Comparison of ENCODE assay signal across 8 mouse cellular contexts in the genomic region with DNA sequence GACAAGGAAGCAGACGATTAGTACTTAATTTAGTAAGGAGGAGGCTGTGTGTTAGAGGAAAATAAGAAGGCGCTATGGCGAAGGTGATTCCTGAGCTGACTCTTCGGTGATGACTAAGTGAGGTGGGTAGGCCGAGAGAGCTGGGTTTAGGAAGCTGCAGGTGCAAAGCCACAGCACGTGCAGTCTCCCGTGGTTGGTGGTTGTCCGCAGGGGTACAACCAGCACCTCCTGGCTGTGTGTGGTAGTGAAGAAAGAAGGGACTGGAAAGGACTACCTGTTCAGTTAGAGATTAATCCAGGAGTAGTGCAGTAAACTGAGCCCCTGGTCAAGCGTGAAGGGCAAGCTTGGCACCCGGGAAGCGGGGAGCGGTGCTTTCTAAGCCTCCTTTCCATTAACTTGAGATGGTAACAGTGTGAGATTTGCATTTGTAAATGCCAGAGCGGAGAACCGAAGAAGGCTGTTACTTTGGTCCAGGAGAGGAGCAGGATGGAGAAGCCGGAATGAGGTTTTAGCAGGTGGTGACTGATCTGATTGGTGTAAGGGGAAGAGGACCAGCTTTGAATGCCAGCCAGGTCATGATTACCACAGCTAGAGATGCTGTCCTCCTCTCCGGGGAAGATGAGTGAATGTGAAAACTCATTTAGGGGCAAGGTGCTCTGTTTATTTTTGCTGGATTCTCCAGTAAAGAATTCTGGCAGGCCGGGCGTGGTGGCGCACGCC. TPM values are rescaled to one million over a fixed set of nuclear protein-coding genes. Genes with fewer than 3 reads are reported as not detected.
DNase-seq lines count a peak whose midpoint lies in the region; ATAC-seq lines count a peak whose summit lies in the region.

No protein-coding gene starts in this region.

- peak overlapping the region; percentile 57 for H3K4me3 ChIP-seq in forebrain, embryonic 12.5 days (replicated peaks)
- peak overlapping the region; percentile 74 for H3K4me3 ChIP-seq in kidney, embryonic 16.5 days (ENCODE audit: low read length)
- peak overlapping the region; percentile 79 for H3K4me3 ChIP-seq in midbrain, embryonic 10.5 days

- WGBS in forebrain, embryonic 12.5 days = 23% methylated on average over 20 of the region's 20 CpGs
- 20% methylated on average over 20 of the region's 20 CpGs for WGBS in kidney, embryonic 16.5 days
- WGBS in midbrain, embryonic 10.5 days = 21% methylated on average over 20 of the region's 20 CpGs

- no peak for ATAC-seq in forebrain, embryonic 12.5 days (ENCODE audit: low FRiP score)
- peak; percentile 17; the same call in 1 of the 2 replicates for ATAC-seq in kidney, embryonic 16.5 days (ENCODE audit: low FRiP score, low TSS enrichment)
- no peak for ATAC-seq in megakaryocyte-erythroid progenitor cell, adult 5-6 weeks (replicated peaks; ENCODE audit: low FRiP score, low TSS enrichment, poor library complexity, severe bottlenecking)

- H3K27me3 ChIP-seq in forebrain, embryonic 12.5 days = peaks cover 47% of the 10 kb centered on the region
- no peaks in the 10 kb centered on the region for H3K27me3 ChIP-seq in kidney, embryonic 16.5 days (ENCODE audit: insufficient read depth, low read length)
- peaks cover 66% of the 10 kb centered on the region for H3K27me3 ChIP-seq in midbrain, embryonic 10.5 days (ENCODE audit: low read depth, poor library complexity, severe bottlenecking)

- no peaks in the 10 kb centered on the region for H3K9me3 ChIP-seq in forebrain, embryonic 12.5 days
- H3K9me3 ChIP-seq in kidney, embryonic 16.5 days (ENCODE audit: low read length) = no peaks in the 10 kb centered on the region
- no peaks in the 10 kb centered on the region for H3K9me3 ChIP-seq in midbrain, embryonic 10.5 days (replicated peaks)

- H3K27ac ChIP-seq in forebrain, embryonic 12.5 days = no peak overlapping the region
- peak overlapping the region; percentile 98 for H3K27ac ChIP-seq in kidney, embryonic 16.5 days (ENCODE audit: low read length)
- H3K27ac ChIP-seq in midbrain, embryonic 10.5 days (replicated peaks) = peak overlapping the region; percentile 88

- H3K4me1 ChIP-seq in forebrain, embryonic 12.5 days = peaks cover 50% of the 10 kb centered on the region
- H3K4me1 ChIP-seq in kidney, embryonic 16.5 days (ENCODE audit: insufficient read depth, low read length) = peaks cover 63% of the 10 kb centered on the region
- peaks cover 71% of the 10 kb centered on the region for H3K4me1 ChIP-seq in midbrain, embryonic 10.5 days

- DNase-seq in adrenal gland, adult (ENCODE audit: inconsistent age in 2 of 2, low spot score in 1 of 2) = peak; percentile 48 to 58
- DNase-seq in adrenal gland, postnatal 14 days = no peak
- DNase-seq in CD4-positive, CD25-positive, alpha-beta regulatory T cell, adult 2 months (ENCODE audit: low read depth, low spot score) = peak; percentile 58
- DNase-seq in midbrain, embryonic 10.5 days (ENCODE audit: low spot score) = no peak
- peak; percentile 82 for DNase-seq in thymus, postnatal 14 days

- H3K36me3 ChIP-seq in forebrain, embryonic 12.5 days (replicated peaks) = no peaks in the 10 kb centered on the region
- H3K36me3 ChIP-seq in kidney, embryonic 16.5 days (ENCODE audit: insufficient read depth, low read length) = peaks cover 3% of the 10 kb centered on the region; the same call in 1 of the 2 replicates
- no peaks in the 10 kb centered on the region for H3K36me3 ChIP-seq in midbrain, embryonic 10.5 days

- peak overlapping the region; percentile 87 for H3K4me2 ChIP-seq in forebrain, embryonic 12.5 days
- H3K4me2 ChIP-seq in kidney, embryonic 16.5 days (replicated peaks; ENCODE audit: low read depth, low read length) = peak overlapping the region; percentile 92

- H3K9ac ChIP-seq in forebrain, embryonic 12.5 days = peak overlapping the region; percentile 71; the same call in 1 of the 2 replicates
- H3K9ac ChIP-seq in kidney, embryonic 16.5 days (replicated peaks; ENCODE audit: low read length) = peak overlapping the region; percentile 88

RNA-seq across cellular contexts. Expression of gene Myo1c, which starts 2.1 kb away (rescaled TPM):
- 148 and 155 TPM in 2 replicates for total RNA-seq in adrenal gland, postnatal 14 days (2021)
- 12.1 and 13.9 TPM in 2 replicates for polyA plus RNA-seq in forebrain, embryonic 12.5 days (2016; fragmentation: Nextera tagmentation; extraction: Ambion mirVana)
- 83.0 and 85.9 TPM in 2 replicates for polyA plus RNA-seq in kidney, embryonic 16.5 days (2015; fragmentation: Nextera tagmentation; extraction: Ambion mirVana)
- 16.4 and 19.3 TPM in 2 replicates for polyA plus RNA-seq in midbrain, embryonic 10.5 days (2016; fragmentation: Nextera tagmentation; extraction: Ambion mirVana)
- total RNA-seq in megakaryocyte-erythroid progenitor cell, adult 5-6 weeks (2014; fragmentation: Nextera tagmentation) = 36.5 and 37.4 TPM in 2 replicates
- 13.5 and 32.6 TPM in 2 replicates for total RNA-seq in megakaryocyte-erythroid progenitor cell, adult 5-6 weeks (2017)

RNA-seq across cellular contexts. Expression of gene Inpp5k, which starts 21.6 kb away (rescaled TPM):
- 32.3 and 41.8 TPM in 2 replicates for total RNA-seq in adrenal gland, postnatal 14 days (2021)
- 21.5 and 25.4 TPM in 2 replicates for polyA plus RNA-seq in forebrain, embryonic 12.5 days (2016; fragmentation: Nextera tagmentation; extraction: Ambion mirVana)
- polyA plus RNA-seq in kidney, embryonic 16.5 days (2015; fragmentation: Nextera tagmentation; extraction: Ambion mirVana) = 33.2 and 34.2 TPM in 2 replicates
- polyA plus RNA-seq in midbrain, embryonic 10.5 days (2016; fragmentation: Nextera tagmentation; extraction: Ambion mirVana) = 19.6 and 23.8 TPM in 2 replicates
- 33.8 and 34.5 TPM in 2 replicates for total RNA-seq in megakaryocyte-erythroid progenitor cell, adult 5-6 weeks (2014; fragmentation: Nextera tagmentation)
- total RNA-seq in megakaryocyte-erythroid progenitor cell, adult 5-6 weeks (2017) = 19.9 and 26.5 TPM in 2 replicates

RNA-seq across cellular contexts. Expression of gene Crk, which starts 26.7 kb away (rescaled TPM):
- 100 and 101 TPM in 2 replicates for total RNA-seq in adrenal gland, postnatal 14 days (2021)
- 139 and 146 TPM in 2 replicates for polyA plus RNA-seq in forebrain, embryonic 12.5 days (2016; fragmentation: Nextera tagmentation; extraction: Ambion mirVana)
- polyA plus RNA-seq in kidney, embryonic 16.5 days (2015; fragmentation: Nextera tagmentation; extraction: Ambion mirVana) = 133 and 136 TPM in 2 replicates
- polyA plus RNA-seq in midbrain, embryonic 10.5 days (2016; fragmentation: Nextera tagmentation; extraction: Ambion mirVana) = 127 and 133 TPM in 2 replicates
- total RNA-seq in megakaryocyte-erythroid progenitor cell, adult 5-6 weeks (2014; fragmentation: Nextera tagmentation) = 33.0 and 38.5 TPM in 2 replicates
- total RNA-seq in megakaryocyte-erythroid progenitor cell, adult 5-6 weeks (2017) = 29.5 and 39.8 TPM in 2 replicates

Comparison
In these comparisons a context has a peak if more than half of its experiments do, and no peak if none do; other contexts are left out.
1. DNase-seq: peak in adrenal gland, adult (2 of 2), CD4-positive, CD25-positive, alpha-beta regulatory T cell, adult 2 months (single experiment) and thymus, postnatal 14 days (single experiment); none in adrenal gland, postnatal 14 days (single experiment) and midbrain, embryonic 10.5 days (single experiment).
2. Peak in every context shown above with its lines, with median percentiles within 50 percentile points of each other: H3K4me3 ChIP-seq.